Mouse (Mus musculus): ENCODE data around the gene Tshz2. TPM values are rescaled to one million over a fixed set of nuclear protein-coding genes. Genes with fewer than 3 reads are reported as not detected.

Gene Tshz2
- polyA plus RNA-seq, 1 experiment from 2014 or later = 14.8 TPM

DNA sequence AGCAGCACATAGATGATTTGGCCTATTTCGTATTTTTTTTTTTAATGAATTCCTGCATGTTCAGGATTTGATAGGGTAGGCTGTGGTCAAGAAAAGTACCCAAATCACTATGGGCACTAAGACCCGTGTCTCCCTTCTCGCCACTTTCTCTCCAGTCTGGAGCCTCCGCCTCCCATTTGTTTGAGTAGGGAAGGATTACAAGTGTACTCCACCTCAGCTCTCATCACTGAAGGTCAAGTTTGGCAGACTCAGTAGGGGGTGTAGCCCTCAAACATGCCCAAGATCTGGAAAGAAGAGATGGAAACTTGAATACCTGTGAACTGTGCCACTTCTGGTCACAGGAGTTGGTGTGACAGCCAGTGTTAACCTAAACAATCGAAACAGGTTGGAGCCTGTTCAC lies 66.3 kb downstream of the Tshz2 start:
- H3K9ac ChIP-seq (ENCODE audit: low read depth, low read length) = no peak overlapping the region
- H3K4me3 ChIP-seq (ENCODE audit: low read length) = no peak overlapping the region
- H3K27me3 ChIP-seq (ENCODE audit: control insufficient read depth, insufficient read depth, low read length) = no peaks in the 10 kb centered on the region
- ATAC-seq (ENCODE audit: low FRiP score, low TSS enrichment) = no peak
- no peak overlapping the region for H3K27ac ChIP-seq (ENCODE audit: low read depth, low read length)
- H3K9me3 ChIP-seq (ENCODE audit: control insufficient read depth, low read length) = no peaks in the 10 kb centered on the region
- WGBS = 89% methylated on average over 5 of the region's 5 CpGs
- H3K4me2 ChIP-seq (replicated peaks; ENCODE audit: low read depth, low read length) = no peak overlapping the region
- H3K36me3 ChIP-seq (ENCODE audit: control insufficient read depth, insufficient read depth, low read length) = no peaks in the 10 kb centered on the region
- H3K4me1 ChIP-seq (ENCODE audit: control insufficient read depth, insufficient read depth, low read length) = peaks cover 17% of the 10 kb centered on the region

DNA sequence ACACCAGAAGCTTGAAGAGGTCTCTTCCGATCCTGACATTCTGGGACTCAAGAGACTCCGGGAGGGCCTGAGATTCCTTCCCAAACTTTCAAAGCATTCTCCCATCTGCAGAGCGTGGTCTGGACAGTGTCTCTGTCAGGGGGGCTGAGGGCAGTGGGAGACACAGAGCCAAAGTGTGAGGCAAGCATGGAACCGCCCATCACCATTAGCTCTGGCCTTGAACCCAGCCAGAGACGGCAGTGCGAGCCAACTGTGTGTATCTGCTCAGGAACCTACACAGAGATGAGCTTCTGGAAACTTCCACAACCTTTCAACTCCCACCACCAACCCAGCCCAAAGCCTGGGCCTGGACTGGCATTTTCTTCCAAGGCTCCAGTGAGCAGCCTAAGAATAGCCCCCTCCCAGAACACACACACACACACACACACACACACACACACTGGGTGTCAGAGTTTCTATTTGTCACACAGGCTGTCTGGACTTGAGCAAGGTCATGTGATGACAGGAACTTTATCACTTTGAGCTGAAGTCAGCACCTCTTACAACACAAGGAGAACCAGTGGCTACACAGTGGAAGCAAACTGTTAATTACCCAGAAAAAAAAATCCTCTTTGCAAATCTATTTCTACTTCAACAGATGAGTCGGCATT lies 67.2 kb downstream of the Tshz2 start:
- Histone ChIP-seq H3K4me3 (ENCODE audit: low read length) (no peak overlapping the region), H3K27ac (ENCODE audit: low read depth, low read length) (no peak overlapping the region; the same call in 1 of the 2 replicates), H3K4me1 (ENCODE audit: control insufficient read depth, insufficient read depth, low read length) (peaks cover 17% of the 10 kb centered on the region), H3K4me2 (replicated peaks; ENCODE audit: low read depth, low read length) (no peak overlapping the region), H3K9me3 (ENCODE audit: control insufficient read depth, low read length) (no peaks in the 10 kb centered on the region), H3K9ac (ENCODE audit: low read depth, low read length) (no peak overlapping the region), H3K36me3 (ENCODE audit: control insufficient read depth, insufficient read depth, low read length) (no peaks in the 10 kb centered on the region), H3K27me3 (ENCODE audit: control insufficient read depth, insufficient read depth, low read length) (no peaks in the 10 kb centered on the region)
- ATAC-seq (ENCODE audit: low FRiP score, low TSS enrichment) = no peak
- 62% methylated on average over 7 of the region's 7 CpGs for WGBS

DNA sequence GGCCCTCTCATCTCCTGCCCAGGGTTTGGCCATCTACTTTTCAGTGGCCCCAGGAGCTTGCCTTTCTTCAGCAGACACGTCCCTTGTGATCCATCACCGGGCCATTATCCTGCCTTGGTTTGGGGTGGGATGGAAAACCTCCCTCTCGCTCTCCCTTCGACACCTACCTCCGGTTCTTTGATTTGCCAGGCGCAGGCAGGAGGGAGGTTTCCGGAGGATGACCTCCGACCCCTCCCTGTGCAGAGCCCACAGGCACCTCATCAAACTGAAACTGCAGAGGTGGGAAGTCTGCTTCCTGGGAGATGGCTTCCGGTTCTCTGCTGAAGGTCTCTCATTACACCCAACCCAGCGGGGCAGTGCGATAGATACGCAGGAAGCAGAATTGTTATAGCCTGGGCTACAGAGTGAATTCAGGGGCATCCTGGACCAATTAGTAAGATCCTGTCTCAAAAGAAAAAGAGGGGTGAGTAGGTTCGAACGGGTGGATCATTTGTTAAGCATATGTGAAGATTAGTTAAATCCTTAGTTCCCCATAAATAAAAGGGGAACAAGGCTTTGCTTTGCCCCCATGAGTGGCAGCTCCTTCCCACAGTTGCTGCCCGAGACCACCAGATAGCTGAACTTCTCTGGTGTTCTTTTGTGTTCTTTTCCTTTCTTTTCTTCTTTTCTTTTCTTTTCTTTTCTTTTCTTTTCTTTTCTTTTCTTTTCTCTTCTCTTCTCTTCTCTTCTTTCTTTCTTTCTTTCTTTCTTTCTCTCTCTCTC lies 70.1 kb downstream of the Tshz2 start:
- H3K4me3 ChIP-seq (ENCODE audit: low read length) = no peak overlapping the region
- 21% methylated on average over 15 of the region's 15 CpGs for WGBS
- H3K9ac ChIP-seq (ENCODE audit: low read depth, low read length) = no peak overlapping the region
- H3K4me2 ChIP-seq (replicated peaks; ENCODE audit: low read depth, low read length) = no peak overlapping the region
- no peaks in the 10 kb centered on the region for H3K27me3 ChIP-seq (ENCODE audit: control insufficient read depth, insufficient read depth, low read length)
- peaks cover 21% of the 10 kb centered on the region for H3K4me1 ChIP-seq (ENCODE audit: control insufficient read depth, insufficient read depth, low read length)
- no peaks in the 10 kb centered on the region for H3K36me3 ChIP-seq (ENCODE audit: control insufficient read depth, insufficient read depth, low read length)
- no peaks in the 10 kb centered on the region for H3K9me3 ChIP-seq (ENCODE audit: control insufficient read depth, low read length)
- peak overlapping the region; percentile 26; the same call in 1 of the 2 replicates for H3K27ac ChIP-seq (ENCODE audit: low read depth, low read length)
- ATAC-seq (ENCODE audit: low FRiP score, low TSS enrichment) = peak; percentile 86

DNA sequence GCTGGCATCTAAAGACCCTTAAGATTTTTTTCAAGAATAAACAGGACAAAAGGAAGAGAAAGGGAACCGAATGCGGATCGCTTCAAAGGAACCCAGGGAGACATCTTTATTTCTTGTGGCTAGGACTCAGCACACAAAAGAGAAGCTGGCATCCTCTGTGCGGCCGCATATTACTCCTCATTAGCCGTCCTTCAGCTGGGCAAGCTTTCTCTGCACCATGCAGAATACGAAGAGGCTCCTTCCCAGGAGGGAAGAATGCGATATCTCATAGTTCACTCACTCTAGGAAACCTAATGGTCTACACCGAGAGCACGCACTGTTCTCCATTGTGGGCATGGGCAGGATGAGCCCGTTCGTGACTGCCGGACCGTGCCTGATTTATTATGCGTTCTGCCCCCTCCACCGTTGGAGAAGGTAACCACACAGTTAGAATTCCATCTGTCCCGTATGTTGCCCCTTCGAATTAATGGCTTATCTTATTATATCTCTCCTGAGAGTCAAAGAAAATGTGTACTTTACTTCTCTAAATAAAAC lies 89.0 kb downstream of the Tshz2 start:
- no peak overlapping the region for H3K4me3 ChIP-seq (ENCODE audit: low read length)
- WGBS = 43% methylated on average over 18 of the region's 18 CpGs
- no peaks in the 10 kb centered on the region for H3K27me3 ChIP-seq (ENCODE audit: control insufficient read depth, insufficient read depth, low read length)
- H3K4me2 ChIP-seq (replicated peaks; ENCODE audit: low read depth, low read length) = no peak overlapping the region
- H3K9ac ChIP-seq (ENCODE audit: low read depth, low read length) = no peak overlapping the region
- H3K9me3 ChIP-seq (ENCODE audit: control insufficient read depth, low read length) = no peaks in the 10 kb centered on the region
- peaks cover 37% of the 10 kb centered on the region for H3K4me1 ChIP-seq (ENCODE audit: control insufficient read depth, insufficient read depth, low read length)
- 0 out of 2 replicates have a peak, but pooled peaks have one; percentile 43 for ATAC-seq (ENCODE audit: low FRiP score, low TSS enrichment)
- H3K36me3 ChIP-seq (ENCODE audit: control insufficient read depth, insufficient read depth, low read length) = no peaks in the 10 kb centered on the region
- no peak overlapping the region for H3K27ac ChIP-seq (ENCODE audit: low read depth, low read length)

DNA sequence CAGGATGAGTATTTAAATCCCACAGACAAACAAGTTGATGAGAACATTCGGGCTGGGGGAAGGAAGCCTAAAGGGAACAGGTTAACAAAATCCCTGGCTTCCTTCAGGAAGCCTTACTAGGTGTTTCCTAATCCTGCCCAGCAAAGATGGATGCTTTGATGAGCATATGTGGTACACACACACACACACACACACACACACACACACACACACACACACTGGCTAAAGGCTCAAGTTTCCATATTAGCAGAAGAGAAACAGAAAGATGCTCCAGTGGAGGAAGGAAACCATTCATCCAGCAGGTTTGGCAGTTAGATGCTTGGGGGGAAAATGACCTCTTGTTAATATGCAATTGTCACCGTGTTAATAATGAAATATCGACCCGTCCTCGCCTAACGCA lies 89.5 kb downstream of the Tshz2 start:
- WGBS = 32% methylated on average over 6 of the region's 6 CpGs
- H3K36me3 ChIP-seq (ENCODE audit: control insufficient read depth, insufficient read depth, low read length) = no peaks in the 10 kb centered on the region
- H3K9me3 ChIP-seq (ENCODE audit: control insufficient read depth, low read length) = no peaks in the 10 kb centered on the region
- peaks cover 32% of the 10 kb centered on the region for H3K4me1 ChIP-seq (ENCODE audit: control insufficient read depth, insufficient read depth, low read length)
- no peak overlapping the region for H3K4me3 ChIP-seq (ENCODE audit: low read length)
- no peaks in the 10 kb centered on the region for H3K27me3 ChIP-seq (ENCODE audit: control insufficient read depth, insufficient read depth, low read length)
- ATAC-seq (ENCODE audit: low FRiP score, low TSS enrichment) = no peak
- H3K4me2 ChIP-seq (replicated peaks; ENCODE audit: low read depth, low read length) = no peak overlapping the region
- H3K9ac ChIP-seq (ENCODE audit: low read depth, low read length) = no peak overlapping the region
- peak overlapping the region; percentile 51; the same call in 1 of the 2 replicates for H3K27ac ChIP-seq (ENCODE audit: low read depth, low read length)

DNA sequence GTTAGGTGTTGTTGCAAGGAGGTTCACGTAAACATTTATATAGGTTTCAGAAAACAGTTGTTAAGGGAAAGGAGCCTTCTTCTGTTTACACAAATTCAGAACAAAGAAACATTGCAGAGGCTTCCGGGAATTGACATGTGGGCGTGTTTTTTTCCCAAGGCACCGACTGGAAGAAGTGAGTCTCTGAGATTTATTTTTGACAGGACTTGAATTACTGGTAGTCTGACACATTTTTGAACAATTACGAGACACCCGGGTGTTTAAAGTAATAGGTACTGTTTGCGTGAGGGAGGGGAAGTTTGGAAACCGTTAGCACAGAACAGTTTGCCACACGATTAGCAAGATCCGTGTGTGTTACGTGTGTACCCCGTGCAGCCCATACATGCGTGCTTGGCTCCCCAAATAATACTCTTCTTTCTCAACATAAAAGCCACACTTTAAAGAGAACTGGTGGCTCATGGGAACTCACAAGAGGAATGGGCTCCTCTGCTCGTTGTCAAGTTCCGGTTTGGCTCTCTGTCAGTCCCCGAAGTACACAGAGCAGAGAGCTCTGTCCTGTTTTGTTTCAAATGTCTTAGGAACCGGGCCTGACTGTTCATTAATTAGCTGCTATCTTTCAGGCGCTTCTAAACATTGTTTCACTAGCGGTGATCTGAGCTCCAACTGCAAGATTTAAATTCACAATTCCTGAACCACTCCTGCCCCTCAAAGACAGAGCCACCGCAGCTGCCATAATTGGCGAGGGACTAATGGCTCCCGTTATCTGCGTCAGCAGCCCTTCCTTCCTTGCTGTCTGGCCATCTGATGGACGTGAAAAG lies 91.0 kb downstream of the Tshz2 start:
- H3K4me1 ChIP-seq (ENCODE audit: control insufficient read depth, insufficient read depth, low read length) = peaks cover 36% of the 10 kb centered on the region
- no peaks in the 10 kb centered on the region for H3K36me3 ChIP-seq (ENCODE audit: control insufficient read depth, insufficient read depth, low read length)
- H3K27ac ChIP-seq (ENCODE audit: low read depth, low read length) = peak overlapping the region; percentile 43; the same call in 1 of the 2 replicates
- WGBS = 37% methylated on average over 24 of the region's 24 CpGs
- H3K9ac ChIP-seq (ENCODE audit: low read depth, low read length) = no peak overlapping the region
- H3K9me3 ChIP-seq (ENCODE audit: control insufficient read depth, low read length) = no peaks in the 10 kb centered on the region
- H3K4me2 ChIP-seq (replicated peaks; ENCODE audit: low read depth, low read length) = no peak overlapping the region; the same call in 1 of the 2 replicates
- ATAC-seq (ENCODE audit: low FRiP score, low TSS enrichment) = no peak
- no peaks in the 10 kb centered on the region for H3K27me3 ChIP-seq (ENCODE audit: control insufficient read depth, insufficient read depth, low read length)
- H3K4me3 ChIP-seq (ENCODE audit: low read length) = no peak overlapping the region

DNA sequence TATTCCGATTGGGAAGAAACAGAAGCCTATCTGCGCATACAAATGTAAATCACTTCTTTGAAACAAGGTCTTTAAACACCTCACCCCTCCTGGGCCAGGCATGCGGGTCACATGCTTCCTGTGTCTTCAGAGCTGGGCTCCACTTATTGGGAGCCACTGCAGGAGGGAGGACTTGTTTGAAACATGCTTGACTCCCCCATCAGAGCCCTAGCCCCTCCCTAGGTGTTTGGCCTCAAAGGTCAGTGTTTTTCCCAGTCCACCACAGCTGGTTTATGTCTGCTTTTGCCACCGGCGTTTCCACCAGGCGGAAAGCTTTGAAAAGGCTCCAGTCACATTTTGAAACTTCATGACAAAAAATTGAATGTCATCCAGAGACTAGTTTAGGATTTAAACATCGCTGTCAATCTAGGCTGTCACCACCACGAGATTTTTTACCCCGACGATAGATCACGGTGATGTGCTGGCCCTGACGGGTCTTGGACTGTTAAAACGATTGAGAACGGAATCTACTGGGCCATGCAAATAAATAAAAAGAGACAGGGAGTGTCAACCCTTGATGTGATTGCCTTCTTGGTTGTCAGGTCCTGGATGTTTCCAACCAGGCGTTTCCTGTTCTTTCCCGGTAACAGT lies 96.0 kb downstream of the Tshz2 start:
- Histone ChIP-seq H3K9ac (ENCODE audit: low read depth, low read length) (no peak overlapping the region), H3K4me1 (ENCODE audit: control insufficient read depth, insufficient read depth, low read length) (peaks cover 33% of the 10 kb centered on the region; the same call in 1 of the 2 replicates), H3K9me3 (ENCODE audit: control insufficient read depth, low read length) (no peaks in the 10 kb centered on the region), H3K27ac (ENCODE audit: low read depth, low read length) (peak overlapping the region; percentile 31; the same call in 1 of the 2 replicates), H3K4me3 (ENCODE audit: low read length) (no peak overlapping the region), H3K27me3 (ENCODE audit: control insufficient read depth, insufficient read depth, low read length) (no peaks in the 10 kb centered on the region), H3K36me3 (ENCODE audit: control insufficient read depth, insufficient read depth, low read length) (no peaks in the 10 kb centered on the region), H3K4me2 (replicated peaks; ENCODE audit: low read depth, low read length) (no peak overlapping the region)
- ATAC-seq (ENCODE audit: low FRiP score, low TSS enrichment) = peak; percentile 83
- WGBS = 21% methylated on average over 16 of the region's 16 CpGs

DNA sequence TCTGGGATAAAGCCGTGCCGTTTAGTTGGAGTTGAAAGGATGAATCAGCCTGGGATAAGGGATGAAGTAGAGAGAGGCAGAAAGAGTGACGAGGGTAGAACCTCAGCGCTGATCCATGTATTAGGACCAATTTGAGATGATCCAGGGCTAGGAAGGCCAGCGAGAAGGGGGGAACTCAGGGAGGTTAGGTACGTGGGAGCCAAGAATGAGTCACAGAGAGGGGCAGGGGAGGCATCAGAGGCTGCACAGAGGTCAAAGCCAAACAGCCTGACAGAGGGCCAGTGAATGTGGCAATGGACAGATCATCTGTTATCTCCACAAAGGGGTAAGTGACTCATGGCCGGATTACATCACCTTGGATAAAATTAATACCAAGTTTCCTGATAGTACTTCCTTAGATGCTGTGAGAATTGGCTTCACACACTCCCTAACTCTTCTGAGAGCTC lies 97.8 kb downstream of the Tshz2 start:
- 55% methylated on average over 7 of the region's 7 CpGs for WGBS
- no peak overlapping the region for H3K9ac ChIP-seq (ENCODE audit: low read depth, low read length)
- no peak overlapping the region for H3K4me2 ChIP-seq (replicated peaks; ENCODE audit: low read depth, low read length)
- H3K27ac ChIP-seq (ENCODE audit: low read depth, low read length) = no peak overlapping the region
- no peaks in the 10 kb centered on the region for H3K27me3 ChIP-seq (ENCODE audit: control insufficient read depth, insufficient read depth, low read length)
- no peak overlapping the region for H3K4me3 ChIP-seq (ENCODE audit: low read length)
- peaks cover 32% of the 10 kb centered on the region; the same call in 1 of the 2 replicates for H3K4me1 ChIP-seq (ENCODE audit: control insufficient read depth, insufficient read depth, low read length)
- H3K36me3 ChIP-seq (ENCODE audit: control insufficient read depth, insufficient read depth, low read length) = no peaks in the 10 kb centered on the region
- no peak for ATAC-seq (ENCODE audit: low FRiP score, low TSS enrichment)
- no peaks in the 10 kb centered on the region for H3K9me3 ChIP-seq (ENCODE audit: control insufficient read depth, low read length)

Data from kidney, embryonic 14.5 days (tissue).